Mouse (Mus musculus) hindbrain, embryonic 11.5 days (tissue): Measurements from ENCODE around the gene Gm10778. TPM values are rescaled to one million over a fixed set of nuclear protein-coding genes. Genes with fewer than 3 reads are reported as not detected.
"Not testable (repeated sequence)": the region's sequence is repeated elsewhere in the genome, so short reads cannot be mapped to it uniquely, and the experiment has no call there.

Experiments used
- ATAC-seq: fragments of 200-750 bp; cut with Nextera tagmentation; 2 replicates; pipeline ENCODE4 v1.8.0; 2017; ENCODE audit warnings: mild to moderate bottlenecking, moderate TSS enrichment, moderate library complexity; ENCODE audit not compliant: low FRiP score
- DNase-seq: peaks from one replicate; pipeline ENCODE4 v3.0.0-alpha.2; 2015; ENCODE audit warnings: low spot score
- H3K27ac ChIP-seq: fragments of 300-500 bp; sonication (generic); 2 replicates; pipeline ENCODE4 v1.5.1; 2014; ENCODE audit warnings: mild to moderate bottlenecking, low read depth, low read length
- H3K27me3 ChIP-seq: fragments of 300-500 bp; sonication (generic); 2 replicates; pipeline ENCODE4 v1.6.1; 2014; ENCODE audit warnings: mild to moderate bottlenecking, low read length, moderate library complexity, mixed read lengths; ENCODE audit not compliant: control insufficient read depth, insufficient read depth
- H3K36me3 ChIP-seq: fragments of 300-500 bp; sonication (generic); 2 replicates; pipeline ENCODE4 v1.6.1; 2014; ENCODE audit warnings: mild to moderate bottlenecking, low read length, moderate library complexity, mixed read lengths; ENCODE audit not compliant: control insufficient read depth, insufficient read depth
- H3K4me1 ChIP-seq: fragments of 300-500 bp; sonication (generic); replicated peaks from 2 replicates; pipeline ENCODE4 v1.6.1; 2014; ENCODE audit warnings: low read length, mixed read lengths; ENCODE audit not compliant: control insufficient read depth, insufficient read depth
- H3K4me2 ChIP-seq: fragments of 300-500 bp; sonication (generic); replicated peaks from 2 replicates; pipeline ENCODE4 v1.6.1; 2014; ENCODE audit warnings: mild to moderate bottlenecking, low read depth, low read length
- H3K4me3 ChIP-seq: fragments of 300-500 bp; sonication (generic); 2 replicates; pipeline ENCODE4 v1.5.1; 2014; ENCODE audit warnings: low read depth, low read length
- H3K9ac ChIP-seq: fragments of 300-500 bp; sonication (generic); 2 replicates; pipeline ENCODE4 v1.6.1; 2014; ENCODE audit warnings: low read depth, low read length
- H3K9me3 ChIP-seq: fragments of 300-500 bp; sonication (generic); 2 replicates; pipeline ENCODE4 v1.6.1; 2016; ENCODE audit warnings: low read length; ENCODE audit not compliant: control insufficient read depth
- WGBS: fragments of 180-500 bp; shearing (Covaris S2); extraction: QIAGEN DNeasy Blood & Tissue Kit; methylation state at CpG from one replicate; pipeline ENCODE4 v1.1.7; 2014; 5-methylcytosine and 5-hydroxymethylcytosine counted together
- polyA plus RNA-seq: library from polyadenylated mRNA; unstranded; fragments of >200 nt; fragmentation: Nextera tagmentation; extraction: Ambion mirVana; gene quantifications from 2 replicates; pipeline ENCODE4 v1.2.1, GENCODE M21; 2014

Gene Gm10778
- 5.9 and 6.9 TPM in 2 replicates for polyA plus RNA-seq

- H3K36me3 ChIP-seq, H3K4me1 ChIP-seq, H3K9me3 ChIP-seq, H3K27me3 ChIP-seq, H3K27ac ChIP-seq: not testable (repeated sequence)
- DNase-seq (peak; percentile 95), ATAC-seq (peak; percentile 97)
- Histone ChIP-seq H3K4me2 (peak within 1 kb of the TSS; percentile 41), H3K4me3 (peak within 1 kb of the TSS; percentile 48), H3K9ac (peak within 1 kb of the TSS; percentile 64)
- WGBS, result 7% methylated on average over 26 of the region's 52 CpGs
These were observed at the start of gene Gm10778 for GRCm38 (mm10) chr10:81648803-81649775. Gene Gm10778, plus strand, starts transcription at chr10:81649059.

GRCm38 (mm10) chr10:81599630-81600029, 49.2 kb upstream of the Gm10778 start:
- H3K9me3 ChIP-seq, result no peaks in the 10 kb centered on the region
- DNase-seq, result no peak
- no peak overlapping the region for H3K27ac ChIP-seq
- H3K36me3 ChIP-seq, result no peaks in the 10 kb centered on the region
- H3K9ac ChIP-seq, result no peak overlapping the region
- WGBS, result 65% methylated on average over 5 of the region's 5 CpGs
- H3K4me1 ChIP-seq, result peaks cover 17% of the 10 kb centered on the region
- no peak for ATAC-seq
- H3K4me2 ChIP-seq, result no peak overlapping the region
- peaks cover 41% of the 10 kb centered on the region for H3K27me3 ChIP-seq
- H3K4me3 ChIP-seq, result no peak overlapping the region

GRCm38 (mm10) chr10:81600096-81600495, 48.8 kb upstream of the Gm10778 start:
- H3K27me3 ChIP-seq, result peaks cover 41% of the 10 kb centered on the region
- H3K4me3 ChIP-seq, result no peak overlapping the region
- peaks cover 17% of the 10 kb centered on the region for H3K4me1 ChIP-seq
- no peaks in the 10 kb centered on the region for H3K36me3 ChIP-seq
- no peak overlapping the region for H3K4me2 ChIP-seq
- 53% methylated on average over 10 of the region's 10 CpGs for WGBS
- H3K9me3 ChIP-seq, result no peaks in the 10 kb centered on the region
- no peak overlapping the region for H3K27ac ChIP-seq
- no peak overlapping the region for H3K9ac ChIP-seq
- no peak for ATAC-seq
- no peak for DNase-seq

- ATAC-seq, result peak; percentile 84
- Histone ChIP-seq H3K27ac (no peak within 1 kb of the TSS), H3K9me3 (no peaks in the 10 kb centered on the region), H3K4me1 (peaks cover 16% of the 10 kb centered on the region), H3K27me3 (peaks cover 34% of the 10 kb centered on the region), H3K4me2 (peak within 1 kb of the TSS; percentile 9; the same call in 1 of the 2 replicates), H3K36me3 (no peaks in the 10 kb centered on the region), H3K9ac (no peak within 1 kb of the TSS), H3K4me3 (no peak within 1 kb of the TSS)
- DNase-seq, result peak; percentile 99
- WGBS, result under 1% methylated on average over 28 of the region's 28 CpGs
These were observed 48.1 kb upstream of the Gm10778 start, which contains the start of gene Tle6 for GRCm38 (mm10) chr10:81600738-81601203. Gene Tle6, minus strand, starts transcription at chr10:81601073.

- Histone ChIP-seq H3K4me3 (no peak overlapping the region), H3K27ac (no peak overlapping the region), H3K4me2 (no peak overlapping the region), H3K27me3 (peaks cover 29% of the 10 kb centered on the region), H3K9ac (no peak overlapping the region), H3K9me3 (no peaks in the 10 kb centered on the region), H3K4me1 (peaks cover 11% of the 10 kb centered on the region; the same call in 1 of the 2 replicates), H3K36me3 (no peaks in the 10 kb centered on the region)
- ATAC-seq, result 0 out of 2 replicates have a peak, but pooled peaks have one; percentile 4
- DNase-seq, result no peak
- 22% methylated on average over 7 of the region's 7 CpGs for WGBS
These were observed 47.4 kb upstream of the Gm10778 start for GRCm38 (mm10) chr10:81601396-81601905.

- Histone ChIP-seq H3K27me3 (peaks cover 26% of the 10 kb centered on the region), H3K4me3 (no peak overlapping the region), H3K4me2 (no peak overlapping the region), H3K36me3 (no peaks in the 10 kb centered on the region), H3K9me3 (no peaks in the 10 kb centered on the region), H3K27ac (no peak overlapping the region), H3K9ac (no peak overlapping the region), H3K4me1 (peaks cover 3% of the 10 kb centered on the region; the same call in 1 of the 2 replicates)
- whole genome bisulfite sequencing, result 19% methylated on average over 4 of the region's 4 CpGs
- no peak for ATAC-seq
- DNase-seq, result peak; percentile 73
These were observed 46.1 kb upstream of the Gm10778 start for GRCm38 (mm10) chr10:81602741-81603151.

- Histone ChIP-seq H3K4me2 (no peak overlapping the region), H3K27me3 (peaks cover 16% of the 10 kb centered on the region), H3K36me3 (no peaks in the 10 kb centered on the region), H3K27ac (no peak overlapping the region), H3K4me3 (no peak overlapping the region), H3K9me3 (no peaks in the 10 kb centered on the region), H3K4me1 (peaks cover 3% of the 10 kb centered on the region; the same call in 1 of the 2 replicates), H3K9ac (no peak overlapping the region)
- DNase-seq (no peak), ATAC-seq (no peak)
- 81% methylated on average over 12 of the region's 12 CpGs for WGBS
These were observed 44.6 kb upstream of the Gm10778 start for GRCm38 (mm10) chr10:81604019-81604967.
